Mouse (Mus musculus) G1E-ER4 (cell line): ENCODE measurements around the gene Dvl3. TPM values are rescaled to one million over a fixed set of nuclear protein-coding genes. Genes with fewer than 3 reads are reported as not detected.

Experiments used
- GATA1 ChIP-seq: IDR thresholded peaks from one replicate; pipeline ENCODE4 v1.8.0; 2012; ENCODE audit warnings: low read length, inconsistent platforms
- polyA plus RNA-seq: library from polyadenylated mRNA; stranded (reverse); fragments of >175 nt; gene quantifications from 2 replicates; pipeline ENCODE4 v1.2.3, GENCODE M21; 2012

Gene Dvl3
- polyA plus RNA-seq, 1 experiment = 29.1 TPM

- no peak for TF ChIP-seq GATA1
Observed at GRCm38 (mm10) chr16:20565075-20565474, 48.3 kb downstream of the Dvl3 start.

Other genes starting within 250 kb of the Dvl3 start
- 227 and 416 TPM in 2 replicates for gene Parl, start 214.6 kb upstream of the Dvl3 start, polyA plus RNA-seq
- gene Cyp2ab1, start 191.6 kb upstream of the Dvl3 start, polyA plus RNA-seq = not detected in 2 replicates
- 5.3 and 6.1 TPM in 2 replicates for gene Abcc5, start 90.6 kb upstream of the Dvl3 start, polyA plus RNA-seq
- 37.0 and 41.0 TPM in 2 replicates for gene Eif2b5, start 18.2 kb upstream of the Dvl3 start, polyA plus RNA-seq
- gene Ap2m1, start 18.5 kb downstream of the Dvl3 start, polyA plus RNA-seq = 66.4 and 77.9 TPM in 2 replicates
- gene Abcf3, start 31.6 kb downstream of the Dvl3 start, polyA plus RNA-seq = 31.7 and 40.6 TPM in 2 replicates
- gene Vwa5b2, start 72.5 kb downstream of the Dvl3 start, polyA plus RNA-seq = 0.06 and 0.13 TPM in 2 replicates
- 4.2 and 14.3 TPM in 2 replicates for gene Eef1akmt4, start 94.6 kb downstream of the Dvl3 start, polyA plus RNA-seq
- not detected in 2 replicates for gene Gm49333, start 94.6 kb downstream of the Dvl3 start, polyA plus RNA-seq
- gene Alg3, start 94.8 kb downstream of the Dvl3 start, polyA plus RNA-seq = 11.5 and 15.2 TPM in 2 replicates
- gene Camk2n2, start 104.3 kb downstream of the Dvl3 start, polyA plus RNA-seq = 0.71 and 0.84 TPM in 2 replicates
- not detected in 2 replicates for gene Ece2, start 112.8 kb downstream of the Dvl3 start, polyA plus RNA-seq
- 341 and 527 TPM in 2 replicates for gene Psmd2, start 134.7 kb downstream of the Dvl3 start, polyA plus RNA-seq
- gene Eif4g1, start 151.3 kb downstream of the Dvl3 start, polyA plus RNA-seq = 1,202 and 1,405 TPM in 2 replicates
- 8.3 and 10.6 TPM in 2 replicates for gene Fam131a, start 176.3 kb downstream of the Dvl3 start, polyA plus RNA-seq
- gene Polr2h, start 200.7 kb downstream of the Dvl3 start, polyA plus RNA-seq = 3.3 and 6.9 TPM in 2 replicates
- gene Clcn2, start 200.8 kb downstream of the Dvl3 start, polyA plus RNA-seq = 20.2 and 45.4 TPM in 2 replicates
- gene Chrd, start 216.1 kb downstream of the Dvl3 start, polyA plus RNA-seq = not detected in 2 replicates
- not detected in 2 replicates for gene Thpo, start 217.5 kb downstream of the Dvl3 start, polyA plus RNA-seq